Mouse (Mus musculus) heart, postnatal 36 days (tissue): ENCODE data around the gene Ctnnb1. TPM values are rescaled to one million over a fixed set of nuclear protein-coding genes. Genes with fewer than 3 reads are reported as not detected.

Source experiments
- DNase-seq, 2 experiments: peaks; one replicate each; pipeline ENCODE4 v3.0.0; 2021 to 2022
- intact Hi-C: fragments of 180-260 bp; cut with DNase I; formaldehyde crosslinking; loops from one replicate; pipeline ENCODE4 v1.15.1; 2025
- total RNA-seq, 2 experiments: library from RNA; stranded (reverse); gene quantifications; 2 replicates each; pipeline ENCODE4 v1.2.3; 2021

The Ctnnb1 gene
- total RNA-seq, 2 experiments from 2014 or later = 454 to 475 TPM

GRCm38 (mm10) chr9:120958560-120958959, 29.5 kb downstream of the Ctnnb1 start:
- intact Hi-C loops = loop anchor here (2.0 kb wide), 1 partner anchor 18 kb away; no protein-coding TSS in a partner anchor
- peak; percentile 34 for DNase-seq

DNA sequence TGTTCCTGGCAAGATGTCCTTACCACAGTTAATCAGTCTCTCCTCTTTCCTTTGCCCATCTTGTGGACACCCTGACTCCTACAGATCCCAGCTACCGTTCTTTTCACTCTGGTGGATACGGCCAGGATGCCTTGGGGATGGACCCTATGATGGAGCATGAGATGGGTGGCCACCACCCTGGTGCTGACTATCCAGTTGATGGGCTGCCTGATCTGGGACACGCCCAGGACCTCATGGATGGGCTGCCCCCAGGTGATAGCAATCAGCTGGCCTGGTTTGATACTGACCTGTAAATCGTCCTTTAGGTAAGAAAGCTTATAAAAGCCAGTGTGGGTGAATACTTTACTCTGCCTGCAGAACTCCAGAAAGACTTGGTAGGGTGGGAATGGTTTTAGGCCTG, 30.2 kb downstream of the Ctnnb1 start:
- intact Hi-C loops = loop anchor here (2.0 kb wide), 1 partner anchor 18 kb away; no protein-coding TSS in a partner anchor
- DNase-seq = no peak

- intact Hi-C loops = loop anchor here (2.0 kb wide), 1 partner anchor 26 kb away; no protein-coding TSS in a partner anchor
- no peak for DNase-seq
Observed at GRCm38 (mm10) chr9:120960611-120961010, 31.6 kb downstream of the Ctnnb1 start.

DNA sequence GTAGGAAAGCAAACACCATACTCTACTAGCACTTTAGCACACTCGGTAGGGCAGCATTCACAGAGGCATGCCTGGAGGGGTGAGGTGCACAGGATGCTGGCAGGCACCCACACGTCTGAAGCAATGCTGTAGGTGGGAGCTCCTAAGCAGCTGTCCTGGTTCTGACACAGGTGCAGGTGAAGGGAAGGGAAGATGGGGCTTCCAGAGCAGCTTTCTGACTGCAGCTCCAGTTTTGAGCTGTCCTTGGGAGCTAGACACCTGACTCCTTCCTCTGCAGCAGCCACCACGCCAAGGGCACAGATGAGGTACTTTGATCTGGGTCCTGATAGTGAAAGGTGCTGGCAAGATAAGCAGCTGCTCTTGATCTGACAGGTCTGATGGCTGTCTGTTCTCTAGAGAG, 32.5 kb downstream of the Ctnnb1 start:
- no peak for DNase-seq
- intact Hi-C loops = loop anchor here (2.0 kb wide), 1 partner anchor 27 kb away; no protein-coding TSS in a partner anchor

GRCm38 (mm10) chr9:120961969-120962700, 33.1 kb downstream of the Ctnnb1 start:
- DNase-seq = peak; percentile 36 to 54
- intact Hi-C loops = loop anchor here (2.0 kb wide), 1 partner anchor 27 kb away; no protein-coding TSS in a partner anchor

DNA sequence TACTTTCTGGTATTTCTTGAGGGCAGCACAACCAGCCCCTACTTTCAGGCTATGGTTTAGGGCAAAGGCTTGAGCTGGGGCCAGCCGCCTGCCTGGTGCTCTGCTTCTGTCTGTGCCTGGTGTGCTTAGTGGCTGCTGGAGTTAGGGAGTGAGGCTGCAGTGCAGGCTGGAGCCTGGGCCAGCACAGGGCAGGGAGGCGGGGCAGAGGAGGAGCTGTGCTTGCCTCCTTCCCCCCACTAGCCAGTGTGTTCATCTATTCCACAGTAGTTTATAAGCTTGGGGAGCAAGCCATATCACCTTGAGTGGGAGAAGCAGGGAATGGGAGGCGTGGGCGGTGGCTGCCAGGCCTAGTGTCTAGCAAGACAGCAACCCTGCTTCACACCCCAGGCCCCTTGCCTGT, 34.1 kb downstream of the Ctnnb1 start:
- no peak for DNase-seq
- intact Hi-C loops = no loop called here

DNA sequence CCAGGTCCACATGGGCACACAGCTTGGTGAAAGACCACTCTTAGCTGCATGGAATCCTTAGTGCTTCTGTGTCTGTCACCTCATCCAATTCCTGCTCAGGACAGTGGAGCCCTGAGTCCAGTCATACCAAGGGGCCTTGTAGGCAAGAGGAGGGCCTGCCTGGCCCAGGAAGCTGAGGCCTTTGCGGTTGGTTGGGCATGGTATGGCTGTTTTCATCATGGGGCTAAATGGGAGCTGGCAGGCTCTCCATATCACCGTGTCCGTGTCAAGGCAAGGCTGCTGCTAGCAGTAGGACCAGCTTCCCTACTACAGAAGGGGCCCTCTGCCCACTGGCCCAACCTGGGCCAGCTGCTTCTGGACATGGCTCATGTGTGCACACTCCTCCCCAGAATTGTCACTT, 34.7 kb downstream of the Ctnnb1 start:
- DNase-seq = no peak
- intact Hi-C loops = no loop called here

DNA sequence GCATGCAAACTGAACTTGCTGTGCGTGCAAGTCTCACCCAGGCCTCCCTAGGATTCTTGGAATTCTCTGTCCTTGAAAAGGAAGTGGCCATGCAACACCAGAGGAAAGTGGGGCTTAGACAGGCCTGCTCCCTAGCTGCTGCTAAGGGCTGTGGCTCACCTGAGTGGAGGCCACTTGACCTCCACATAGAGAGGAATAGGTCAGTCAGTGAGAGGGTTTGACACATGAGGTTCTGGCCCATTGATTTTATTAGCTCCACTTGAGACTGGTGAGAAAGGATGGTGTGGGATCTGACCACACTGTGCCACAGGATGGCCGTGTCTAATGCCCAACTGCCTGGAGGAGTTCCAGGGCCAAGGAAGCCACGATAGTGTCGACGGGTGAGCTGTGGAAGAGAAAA, 35.2 kb downstream of the Ctnnb1 start:
- intact Hi-C loops = no loop called here

DNA sequence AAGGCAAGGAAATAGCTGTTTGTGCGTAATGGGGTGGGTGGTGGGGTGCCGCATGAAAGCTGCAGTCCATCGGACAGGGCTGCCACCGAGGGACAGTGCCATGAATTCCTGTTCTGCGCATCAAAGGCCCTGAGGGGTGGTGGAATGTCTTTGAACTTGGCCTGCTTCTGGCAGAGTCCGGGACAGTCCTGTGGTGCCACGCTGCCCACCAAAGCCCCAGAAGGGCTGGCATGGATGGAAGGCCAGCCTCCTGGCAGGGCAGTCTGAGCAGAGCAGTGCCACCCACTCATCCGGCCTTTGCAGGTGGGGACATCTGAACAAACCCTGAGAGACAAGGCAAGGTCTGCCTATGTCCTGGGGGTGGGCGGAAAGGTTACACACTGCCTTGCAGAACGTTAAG, 36.0 kb downstream of the Ctnnb1 start:
- no peak for DNase-seq
- intact Hi-C loops = no loop called here

More for the DNA sequence above, 35.2 kb downstream of the Ctnnb1 start:
- no peak for DNase-seq

DNA sequence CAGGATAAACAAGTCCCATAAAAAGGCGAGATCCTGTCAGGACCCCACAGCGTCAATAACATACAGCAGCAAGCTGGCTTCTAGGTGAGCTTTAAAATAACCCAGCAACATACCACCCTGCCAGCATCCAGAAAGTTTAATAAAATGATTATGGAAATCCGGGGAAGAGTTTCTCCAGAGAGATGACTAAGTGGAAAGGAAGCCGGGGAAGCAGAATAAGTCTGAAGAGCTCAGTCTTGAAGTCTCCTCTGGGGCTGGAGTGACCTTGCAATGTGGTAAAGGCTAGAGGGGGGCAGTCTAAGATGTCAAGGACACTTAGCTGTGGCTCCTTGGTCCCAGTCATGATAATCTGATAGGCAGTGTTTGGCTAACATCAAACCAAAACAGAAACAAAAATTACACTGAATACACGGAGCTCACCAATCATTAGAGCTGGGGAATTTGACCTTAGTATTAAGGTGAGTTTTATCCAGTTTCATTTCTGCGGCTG, 44.1 kb downstream of the Ctnnb1 start:
- DNase-seq = no peak
- intact Hi-C loops = no loop called here

- DNase-seq = no peak
- intact Hi-C loops = no loop called here
Observed at GRCm38 (mm10) chr9:120974209-120974608, 45.2 kb downstream of the Ctnnb1 start.

DNA sequence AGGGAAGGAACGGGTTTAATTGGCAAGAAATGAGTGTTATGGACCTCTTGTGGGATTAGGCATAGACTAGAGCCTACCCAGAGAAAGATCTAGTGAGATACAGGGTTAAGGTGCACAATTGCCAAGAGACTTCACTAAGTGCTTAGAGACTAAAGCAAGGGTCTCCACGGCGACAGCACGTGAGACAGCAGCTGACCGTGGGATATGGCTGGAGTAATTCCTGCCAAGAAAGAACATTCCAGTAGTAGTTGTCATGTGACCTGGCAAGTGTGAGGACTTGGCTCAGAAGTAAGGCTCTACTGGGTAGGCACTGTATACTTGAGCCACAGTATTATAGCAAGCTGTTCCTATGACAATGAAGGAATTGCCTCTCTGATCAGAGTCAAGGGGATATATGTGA, 47.1 kb downstream of the Ctnnb1 start:
- DNase-seq = peak; percentile 31 to 36
- intact Hi-C loops = no loop called here

- intact Hi-C loops = no loop called here
- no peak for DNase-seq
Observed at GRCm38 (mm10) chr9:120976856-120977255, 47.8 kb downstream of the Ctnnb1 start.

- intact Hi-C loops = no loop called here
- DNase-seq = no peak
Observed at GRCm38 (mm10) chr9:120981777-120982176, 52.8 kb downstream of the Ctnnb1 start.

DNA sequence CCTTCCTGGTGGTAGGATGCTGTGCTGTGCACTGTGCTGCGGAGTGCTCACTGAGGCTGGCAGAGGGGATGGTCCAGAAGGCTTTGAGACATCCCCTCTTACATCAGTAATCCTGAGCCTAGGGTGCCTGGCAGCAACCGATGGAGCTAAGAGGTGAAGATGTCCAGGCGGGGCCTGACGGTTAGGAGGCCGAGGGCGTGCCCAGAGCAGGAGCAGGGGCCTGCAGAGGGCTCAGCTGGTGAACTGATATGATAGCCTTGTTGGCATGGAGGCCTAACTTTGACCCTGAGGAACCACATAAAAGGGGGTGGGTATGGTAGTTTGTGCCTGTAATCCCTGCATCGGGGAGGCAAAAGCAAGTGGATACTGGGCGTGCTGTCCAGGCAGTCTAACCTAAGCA, 54.8 kb downstream of the Ctnnb1 start:
- intact Hi-C loops = no loop called here

DNA sequence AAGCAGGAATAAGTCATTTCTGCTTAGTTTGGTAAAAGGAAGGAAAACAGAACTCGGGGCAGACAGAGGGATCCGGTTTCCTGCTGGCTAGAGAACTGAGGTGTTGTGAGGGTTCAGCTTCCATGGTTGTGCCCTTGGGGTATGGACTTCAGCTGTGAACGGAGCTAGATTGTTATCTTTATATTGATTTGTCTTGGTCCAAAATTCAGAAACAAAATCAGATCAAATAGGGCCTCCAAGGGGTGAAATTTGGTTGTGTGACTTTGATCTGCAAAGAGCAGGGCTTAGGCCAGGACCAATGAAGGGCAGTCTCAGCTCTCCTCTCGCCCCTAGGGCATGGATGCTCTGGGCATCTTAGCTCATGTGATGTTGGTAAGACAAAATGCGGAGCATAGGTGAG, 55.5 kb downstream of the Ctnnb1 start:
- DNase-seq = no peak
- intact Hi-C loops = no loop called here

More for the DNA sequence above, 54.8 kb downstream of the Ctnnb1 start:
- no peak for DNase-seq

DNA sequence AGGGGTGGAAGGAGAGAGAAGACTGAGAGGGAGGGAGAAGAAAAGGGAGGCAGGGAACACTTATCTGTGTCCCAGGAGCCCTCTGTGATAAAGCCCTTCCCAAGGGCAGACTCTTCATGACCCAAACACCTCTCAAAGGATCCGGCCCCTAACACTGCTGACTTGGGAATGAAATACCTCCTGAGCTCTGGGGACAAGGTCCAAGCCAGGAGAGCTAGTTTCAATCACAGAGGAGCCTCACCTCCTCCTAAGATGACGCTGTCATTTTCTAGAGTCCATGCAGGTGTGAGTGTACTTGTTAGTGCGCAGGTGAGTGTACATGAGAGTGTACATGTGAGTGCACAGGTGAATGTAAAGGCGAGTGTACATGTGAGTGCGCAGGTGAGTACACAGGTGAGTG, 56.0 kb downstream of the Ctnnb1 start:
- intact Hi-C loops = no loop called here
- no peak for DNase-seq

GRCm38 (mm10) chr9:120985524-120985923, 56.5 kb downstream of the Ctnnb1 start:
- intact Hi-C loops = no loop called here
- DNase-seq = no peak

DNA sequence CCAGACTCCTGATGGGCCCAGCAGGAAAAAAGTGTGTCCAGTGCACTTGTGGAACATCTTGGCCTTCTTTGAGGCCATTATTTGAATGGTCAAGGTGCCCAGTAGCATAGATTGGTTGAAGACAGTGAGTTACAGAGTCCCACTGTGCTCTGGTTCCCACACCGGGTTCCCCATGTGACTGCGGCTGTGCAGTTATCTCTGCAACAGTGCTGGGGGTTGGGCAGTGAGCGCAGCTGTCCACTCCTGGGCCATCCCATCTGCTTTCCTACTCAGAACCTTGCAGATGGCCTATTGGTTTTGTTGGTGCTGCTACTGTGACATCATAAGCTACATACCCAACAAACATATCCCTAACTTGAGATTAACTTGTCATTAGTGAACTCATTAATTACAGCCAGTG, 57.2 kb downstream of the Ctnnb1 start:
- no peak for DNase-seq
- intact Hi-C loops = no loop called here

DNA sequence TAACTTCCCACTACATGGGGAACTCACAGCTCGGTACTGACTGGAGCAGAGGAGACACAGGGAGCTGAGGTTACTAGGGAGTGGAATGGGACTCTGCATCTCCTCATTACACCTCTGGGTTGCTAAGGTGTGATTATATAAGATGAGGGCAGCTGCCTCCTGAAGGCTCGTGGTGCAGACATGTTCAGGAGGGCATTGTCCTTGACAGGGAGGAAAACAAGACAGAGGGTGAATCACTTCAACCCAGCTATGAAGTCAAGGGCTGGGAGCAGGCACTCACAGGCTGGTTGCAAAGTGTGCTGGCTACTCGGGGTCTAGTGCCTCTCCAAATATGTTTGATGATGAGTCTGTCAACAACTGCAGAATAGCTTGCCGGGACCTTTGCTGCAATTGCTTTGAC, 58.0 kb downstream of the Ctnnb1 start:
- intact Hi-C loops = no loop called here
- DNase-seq = no peak

GRCm38 (mm10) chr9:120988088-120988487, 59.1 kb downstream of the Ctnnb1 start:
- intact Hi-C loops = no loop called here
- DNase-seq = no peak
